Mouse (Mus musculus) heart, embryonic 14.5 days (tissue): ENCODE results near the gene Klc1. TPM values are rescaled to one million over a fixed set of nuclear protein-coding genes. Genes with fewer than 3 reads are reported as not detected.
A peak's percentile ranks its signal among the peaks of the same experiment; 100 is the strongest.
"Not testable (repeated sequence)": the region's sequence is repeated elsewhere in the genome, so short reads cannot be mapped to it uniquely, and the experiment has no call there.

Experiments used
- ATAC-seq: fragments of 200-750 bp; cut with Nextera tagmentation; 2 replicates; pipeline ENCODE4 v1.8.0; 2017; ENCODE audit warnings: low read depth, moderate TSS enrichment; ENCODE audit not compliant: insufficient number of reproducible peaks, insufficient read depth, low FRiP score
- H3K27ac ChIP-seq, 2 experiments: fragments of 200-500 bp in 1 of 2; fragments of 300-500 bp in 1 of 2; sonication (generic) in 1 of 2; replicated peaks in 1 of 2; 2 replicates each; pipeline ENCODE4 v1.5.1; 2012 to 2014; ENCODE audit warnings: low read depth in 2 of 2, low read length in 2 of 2, control low read depth in 1 of 2, mild to moderate bottlenecking in 1 of 2, mixed read lengths in 1 of 2; ENCODE audit not compliant: control insufficient read depth in 1 of 2, insufficient read depth in 1 of 2
- H3K27me3 ChIP-seq: fragments of 300-500 bp; sonication (generic); 2 replicates; pipeline ENCODE4 v1.6.1; 2014; ENCODE audit warnings: mild to moderate bottlenecking, low read length, control low read depth; ENCODE audit not compliant: control insufficient read depth, insufficient read depth
- H3K36me3 ChIP-seq: fragments of 300-500 bp; sonication (generic); 2 replicates; pipeline ENCODE4 v1.6.1; 2014; ENCODE audit warnings: mild to moderate bottlenecking, control low read depth, low read length, mixed read lengths; ENCODE audit not compliant: control insufficient read depth, insufficient read depth
- H3K4me1 ChIP-seq, 2 experiments: fragments of 200-500 bp in 1 of 2; fragments of 300-500 bp in 1 of 2; sonication (generic) in 1 of 2; 2 replicates each; pipeline ENCODE4 v1.6.1; 2012 to 2014; ENCODE audit warnings: low read length in 2 of 2, control low read depth in 1 of 2, mixed read lengths in 1 of 2; ENCODE audit not compliant: control insufficient read depth in 2 of 2, insufficient read depth in 2 of 2
- H3K4me2 ChIP-seq: fragments of 300-500 bp; sonication (generic); 2 replicates; pipeline ENCODE4 v1.6.1; 2014; ENCODE audit warnings: mild to moderate bottlenecking, low read length
- H3K4me3 ChIP-seq, 2 experiments: fragments of 200-500 bp in 1 of 2; fragments of 300-500 bp in 1 of 2; sonication (generic) in 1 of 2; 2 replicates each; pipeline ENCODE4 v1.5.1; 2012 to 2014; ENCODE audit warnings: low read length in 2 of 2, mild to moderate bottlenecking in 2 of 2, control low read depth in 1 of 2, low read depth in 1 of 2, moderate library complexity in 1 of 2; ENCODE audit not compliant: control insufficient read depth in 1 of 2, insufficient read depth in 1 of 2
- H3K9ac ChIP-seq: fragments of 300-500 bp; sonication (generic); 2 replicates; pipeline ENCODE4 v1.6.1; 2014; ENCODE audit warnings: mild to moderate bottlenecking, low read length
- H3K9me3 ChIP-seq: fragments of 300-500 bp; sonication (generic); 2 replicates; pipeline ENCODE4 v1.6.1; 2016; ENCODE audit warnings: low read length, control low read depth; ENCODE audit not compliant: control insufficient read depth
- WGBS: fragments of 180-500 bp; shearing (Covaris S2); extraction: QIAGEN DNeasy Blood & Tissue Kit; methylation state at CpG from one replicate; pipeline ENCODE4 v1.1.7; 2014; 5-methylcytosine and 5-hydroxymethylcytosine counted together
- polyA plus RNA-seq: library from polyadenylated mRNA; unstranded; fragments of >200 nt; fragmentation: Nextera tagmentation; extraction: Ambion mirVana; gene quantifications from 2 replicates; pipeline ENCODE4 v1.2.1, GENCODE M21; 2014

Gene Klc1
- polyA plus RNA-seq: 98.9 and 118 TPM in 2 replicates

DNA sequence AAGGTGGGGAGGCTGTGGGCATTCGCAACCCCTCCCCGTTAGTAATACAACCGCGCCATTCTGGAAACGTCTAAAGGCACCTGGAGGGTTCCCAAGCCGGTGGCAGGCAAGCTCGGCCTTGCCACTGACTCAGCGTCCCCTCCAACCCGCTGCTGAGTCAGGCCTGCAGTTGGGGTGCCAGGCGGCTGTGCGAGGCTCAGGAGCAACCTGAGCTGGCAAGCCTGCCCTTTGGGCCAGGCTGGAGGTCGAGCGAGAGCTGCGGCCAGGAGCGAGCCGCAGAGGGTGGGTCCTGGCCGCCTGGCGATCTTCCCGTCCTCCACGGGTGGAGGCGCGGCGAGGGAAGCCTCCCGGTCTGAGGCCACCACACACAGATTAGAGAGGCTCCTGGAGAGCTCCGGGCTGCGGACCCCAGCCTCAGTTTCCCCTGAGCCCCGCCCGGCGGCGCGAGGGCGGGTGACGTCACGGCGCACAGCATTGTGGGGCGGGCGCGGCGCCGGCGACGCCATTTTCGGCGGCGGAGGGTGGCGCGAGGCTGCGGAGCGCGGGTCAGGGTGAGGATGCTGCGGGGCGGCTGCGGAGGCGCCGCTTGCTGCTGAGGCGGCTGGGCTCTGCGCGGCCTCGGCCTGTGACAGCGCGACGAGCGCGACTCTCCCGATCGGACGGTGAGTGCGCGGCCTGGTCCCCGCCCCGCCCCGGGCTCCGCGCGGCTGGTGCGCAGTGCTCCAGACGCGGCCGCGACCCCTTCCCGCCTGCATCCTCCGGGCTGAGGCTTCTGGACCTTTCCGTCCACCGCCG lies at the start of gene Klc1:
Klc1 (plus strand) TSS at position 469 of the 795 bp plus-strand sequence.
- ATAC-seq: peak; percentile 69
- Histone ChIP-seq H3K4me1 (peaks cover 13 to 31% of the 10 kb centered on the region in 2 experiments), H3K27ac (peak within 1 kb of the TSS; percentile 76), H3K27me3 (no peaks in the 10 kb centered on the region), H3K9ac (peak within 1 kb of the TSS; percentile 98), H3K9me3 (no peaks in the 10 kb centered on the region), H3K4me2 (peak within 1 kb of the TSS; percentile 99), H3K4me3 (peak within 1 kb of the TSS; percentile 84 to 95), H3K36me3 (0 out of 2 replicates have a peak, but pooled peaks cover 3% of the 10 kb centered on the region)
- WGBS: under 1% methylated on average over 77 of the region's 85 CpGs

DNA sequence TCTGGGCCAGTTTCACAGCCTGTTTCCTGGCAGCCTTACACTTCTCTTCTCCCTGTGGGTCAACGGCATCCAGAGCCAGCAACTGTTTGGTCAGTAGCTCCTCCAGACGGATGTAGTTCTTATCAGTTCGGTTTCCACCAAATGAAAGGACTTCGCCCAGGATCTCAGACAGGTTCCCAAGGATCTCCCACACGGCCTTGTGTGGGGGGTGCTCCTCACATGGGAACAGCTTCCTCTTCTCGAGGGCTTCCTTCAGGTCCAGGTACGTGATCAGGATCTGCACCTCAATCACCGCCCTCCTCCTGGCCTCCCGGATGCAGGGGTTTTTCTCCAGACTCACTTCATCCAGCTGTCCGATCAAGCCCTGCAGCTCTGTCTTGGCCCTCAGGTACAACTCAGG lies 48.6 kb upstream of the Klc1 start:
- no peaks in the 10 kb centered on the region for H3K27me3 ChIP-seq
- WGBS: 75% methylated on average over 10 of the region's 10 CpGs

DNA sequence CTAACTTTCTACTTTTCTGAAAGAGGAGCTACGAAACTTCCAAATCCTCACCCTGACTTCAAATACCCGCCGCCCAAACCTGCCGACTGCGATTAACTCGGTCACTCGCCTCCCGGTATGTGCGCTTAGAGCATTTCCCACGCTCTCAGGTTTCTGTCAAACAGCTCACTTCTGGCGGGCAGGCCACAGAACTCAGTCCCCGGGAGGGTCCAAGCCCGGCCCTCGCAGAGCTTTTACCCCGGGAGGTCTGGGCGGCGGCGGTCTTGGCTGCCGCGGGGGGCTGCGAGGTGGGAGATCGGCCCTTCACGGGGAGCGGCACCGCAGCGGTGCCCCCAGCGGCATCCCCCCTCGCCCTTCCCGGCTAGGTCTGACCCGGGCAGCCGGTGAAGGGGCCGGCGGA lies 46.2 kb upstream of the Klc1 start:
- peaks cover 40% of the 10 kb centered on the region for H3K36me3 ChIP-seq
- 0 out of 2 replicates have a peak, but pooled peaks have one; percentile 2 for ATAC-seq

More for the DNA sequence above, 48.6 kb upstream of the Klc1 start:
- H3K4me1 ChIP-seq: peaks cover 16 to 44% of the 10 kb centered on the region in 2 experiments
- ATAC-seq: no peak
- H3K9ac ChIP-seq: no peak overlapping the region
- no peak overlapping the region for H3K4me2 ChIP-seq
- H3K4me3 ChIP-seq: no peak overlapping the region
- no peaks in the 10 kb centered on the region for H3K9me3 ChIP-seq
- H3K36me3 ChIP-seq: peaks cover 40% of the 10 kb centered on the region
- no peak overlapping the region for H3K27ac ChIP-seq

DNA sequence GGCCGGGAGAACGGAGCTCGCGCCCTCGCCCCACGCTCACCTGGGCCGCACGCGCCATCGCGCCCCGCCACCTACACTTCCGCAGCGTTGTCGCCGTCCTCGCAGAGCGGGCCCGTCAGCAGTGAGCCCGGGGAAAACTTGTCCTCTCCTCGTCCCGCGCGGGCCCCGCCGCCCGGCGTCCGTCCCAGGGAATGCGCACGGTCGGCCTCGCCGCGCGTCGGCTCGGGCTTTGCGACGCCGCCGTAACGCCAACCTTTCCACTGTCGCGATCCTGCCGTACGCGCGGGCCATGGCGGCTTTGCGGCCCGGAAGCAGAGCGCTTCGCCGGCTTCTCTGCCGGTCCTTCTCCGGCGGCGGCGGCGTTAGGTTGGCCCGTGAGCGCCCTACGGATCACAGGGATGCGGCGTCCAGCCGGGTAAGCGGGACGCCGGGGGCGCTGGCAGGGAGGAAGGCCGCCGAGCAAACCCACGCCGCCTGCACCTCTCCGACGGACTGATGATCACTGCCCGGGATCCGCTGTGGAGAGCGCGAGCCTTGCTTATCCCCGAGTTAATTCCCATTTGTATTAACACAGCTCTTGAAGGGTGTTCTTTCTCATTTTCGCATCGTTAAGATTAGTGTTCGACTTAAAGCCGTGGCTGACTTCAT lies 45.5 kb upstream of the Klc1 start, which contains the start of the genes Bag5 and Apopt1:
Bag5 (minus strand) TSS at position 254 of the 648 bp plus-strand sequence.
Apopt1 (plus strand) TSS at position 258 of the 648 bp plus-strand sequence.
- no peaks in the 10 kb centered on the region for H3K27me3 ChIP-seq
- ATAC-seq: peak; percentile 85
- under 1% methylated on average over 78 of the region's 86 CpGs for WGBS

More for the DNA sequence above, 46.2 kb upstream of the Klc1 start:
- Histone ChIP-seq H3K27me3 (no peaks in the 10 kb centered on the region), H3K4me1 (peaks cover 8 to 31% of the 10 kb centered on the region in 2 experiments), H3K9ac (peak overlapping the region; percentile 96), H3K27ac (peak overlapping the region; percentile 53 to 80; a peak in 3 of 4 replicates), H3K9me3 (no peaks in the 10 kb centered on the region), H3K4me2 (peak overlapping the region; percentile 87), H3K4me3 (peak overlapping the region; percentile 95 to 96)
- WGBS: under 1% methylated on average over 32 of the region's 33 CpGs

DNA sequence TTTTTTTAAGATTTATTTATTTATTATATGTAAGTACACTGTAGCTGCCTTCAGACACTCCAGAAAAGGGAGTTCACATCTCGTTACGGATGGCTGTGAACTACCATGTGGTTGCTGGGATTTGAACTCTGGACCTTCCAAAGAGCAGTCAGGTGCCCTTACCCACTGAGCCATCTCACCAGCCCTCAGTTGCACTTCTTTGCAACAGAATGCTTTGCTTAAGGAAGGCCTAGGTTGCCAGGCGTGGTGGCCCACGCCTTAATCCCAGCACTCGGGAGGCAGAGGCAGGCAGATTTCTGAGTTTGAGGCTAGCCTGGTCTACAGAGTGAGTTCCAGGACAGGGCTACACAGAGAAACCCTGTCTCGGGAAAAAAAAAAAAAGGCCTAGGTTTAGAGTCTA lies 44.8 kb upstream of the Klc1 start:
- H3K27ac ChIP-seq, H3K27me3 ChIP-seq, ATAC-seq, H3K9me3 ChIP-seq: not testable (repeated sequence)
- peak overlapping the region; percentile 96 for H3K9ac ChIP-seq
- H3K36me3 ChIP-seq: peaks cover 29% of the 10 kb centered on the region
- WGBS: 64% methylated on average over 6 of the region's 6 CpGs
- H3K4me1 ChIP-seq: peaks cover 6 to 24% of the 10 kb centered on the region in 2 experiments; a peak in 3 of 4 replicates
- H3K4me3 ChIP-seq: peak overlapping the region in 1 of 2 experiments; percentile 95; a peak in 2 of 4 replicates
- peak overlapping the region; percentile 87 for H3K4me2 ChIP-seq

More for the DNA sequence above, 45.5 kb upstream of the Klc1 start, which contains the start of the genes Bag5 and Apopt1:
- H3K4me1 ChIP-seq: peaks cover 6 to 26% of the 10 kb centered on the region in 2 experiments; a peak in 3 of 4 replicates
- H3K4me3 ChIP-seq: peak within 1 kb of the TSS; percentile 95 to 96
- peak within 1 kb of the TSS; percentile 87 for H3K4me2 ChIP-seq
- H3K9me3 ChIP-seq: no peaks in the 10 kb centered on the region
- H3K9ac ChIP-seq: peak within 1 kb of the TSS; percentile 96
- H3K36me3 ChIP-seq: peaks cover 34% of the 10 kb centered on the region
- H3K27ac ChIP-seq: peak within 1 kb of the TSS; percentile 53 to 80; a peak in 3 of 4 replicates

- Histone ChIP-seq H3K27ac (no peak overlapping the region), H3K9ac (no peak overlapping the region), H3K4me1 (peaks cover 4 to 12% of the 10 kb centered on the region in 2 experiments; a peak in 3 of 4 replicates), H3K27me3 (no peaks in the 10 kb centered on the region), H3K36me3 (0 out of 2 replicates have a peak, but pooled peaks cover 4% of the 10 kb centered on the region), H3K4me2 (no peak overlapping the region), H3K9me3 (no peaks in the 10 kb centered on the region), H3K4me3 (no peak overlapping the region)
- no peak for ATAC-seq
- WGBS: 97% methylated on average over 7 of the region's 7 CpGs
Measured at GRCm38 (mm10) chr12:111716505-111716904, 42.1 kb upstream of the Klc1 start.

- H3K4me2 ChIP-seq: no peak overlapping the region
- H3K4me1 ChIP-seq: peaks cover 0 to 4% of the 10 kb centered on the region in 2 experiments; a peak in 1 of 4 replicates
- no peak overlapping the region for H3K9ac ChIP-seq
- H3K9me3 ChIP-seq: no peaks in the 10 kb centered on the region
- 60% methylated on average over 8 of the region's 8 CpGs for WGBS
- peaks cover 7% of the 10 kb centered on the region for H3K36me3 ChIP-seq
- no peak overlapping the region for H3K27ac ChIP-seq
- no peak overlapping the region for H3K4me3 ChIP-seq
- no peak for ATAC-seq
- no peaks in the 10 kb centered on the region for H3K27me3 ChIP-seq
Measured at GRCm38 (mm10) chr12:111718656-111719055, 40.0 kb upstream of the Klc1 start.
